Mouse (Mus musculus) midbrain, embryonic 14.5 days (tissue): ENCODE results near the gene Cd46. TPM values are rescaled to one million over a fixed set of nuclear protein-coding genes. Genes with fewer than 3 reads are reported as not detected.
A peak's percentile ranks its signal among the peaks of the same experiment; 100 is the strongest.

Experiments
- ATAC-seq: fragments of 200-750 bp; cut with Nextera tagmentation; 2 replicates; pipeline ENCODE4 v1.8.0; 2017; ENCODE audit warnings: moderate number of reproducible peaks, moderate library complexity; ENCODE audit not compliant: low FRiP score, low TSS enrichment
- DNase-seq: peaks from one replicate; pipeline ENCODE4 v3.0.0-alpha.2; 2015
- H3K27ac ChIP-seq: fragments of 300-500 bp; sonication (generic); replicated peaks from 2 replicates; pipeline ENCODE4 v1.5.1; 2014; ENCODE audit warnings: mild to moderate bottlenecking, low read depth, low read length, moderate library complexity
- H3K27me3 ChIP-seq: fragments of 300-500 bp; sonication (generic); 2 replicates; pipeline ENCODE4 v1.6.1; 2014; ENCODE audit warnings: low read length, control low read depth, mixed read lengths; ENCODE audit not compliant: control insufficient read depth, insufficient read depth
- H3K36me3 ChIP-seq: fragments of 300-500 bp; sonication (generic); 2 replicates; pipeline ENCODE4 v1.6.1; 2014; ENCODE audit warnings: low read length, control low read depth; ENCODE audit not compliant: control insufficient read depth, insufficient read depth
- H3K4me1 ChIP-seq: fragments of 300-500 bp; sonication (generic); 2 replicates; pipeline ENCODE4 v1.6.1; 2014; ENCODE audit warnings: mild to moderate bottlenecking, antibody characterized with exemption, low read length, control low read depth; ENCODE audit not compliant: control insufficient read depth, insufficient read depth
- H3K4me2 ChIP-seq: fragments of 300-500 bp; sonication (generic); 2 replicates; pipeline ENCODE4 v1.6.1; 2014; ENCODE audit warnings: mild to moderate bottlenecking, low read length, moderate library complexity
- H3K4me3 ChIP-seq: fragments of 300-500 bp; sonication (generic); replicated peaks from 2 replicates; pipeline ENCODE4 v1.5.1; 2014; ENCODE audit warnings: low read depth, low read length
- H3K9ac ChIP-seq: fragments of 300-500 bp; sonication (generic); replicated peaks from 2 replicates; pipeline ENCODE4 v1.6.1; 2014; ENCODE audit warnings: mild to moderate bottlenecking, low read length, moderate library complexity
- H3K9me3 ChIP-seq: fragments of 300-500 bp; sonication (generic); 2 replicates; pipeline ENCODE4 v1.6.1; 2016; ENCODE audit warnings: low read length, control low read depth, mixed read lengths; ENCODE audit not compliant: control insufficient read depth
- WGBS: fragments of 180-500 bp; shearing (Covaris S2); extraction: QIAGEN DNeasy Blood & Tissue Kit; methylation state at CpG from one replicate; pipeline ENCODE4 v1.1.7; 2014; 5-methylcytosine and 5-hydroxymethylcytosine counted together
- microRNA counts: library from miRNA; unstranded; fragments of <30 nt; microRNA quantifications from one replicate; lab custom pipeline; 2016
- microRNA-seq: library from miRNA; unstranded; fragments of <30 nt; microRNA quantifications from one replicate; pipeline ENCODE4, GENCODE M21; 2016
- polyA plus RNA-seq: library from polyadenylated mRNA; unstranded; fragments of >200 nt; fragmentation: Nextera tagmentation; extraction: Ambion mirVana; gene quantifications from 2 replicates; pipeline ENCODE4 v1.2.1, GENCODE M21; 2014

The Cd46 gene
- polyA plus RNA-seq, 1 experiment from 2014 or later: 1.8 TPM

GRCm38 (mm10) chr1:194994262-194994661, 97.8 kb downstream of the Cd46 start:
- Histone ChIP-seq H3K27ac (no peak overlapping the region), H3K4me2 (no peak overlapping the region), H3K27me3 (no peaks in the 10 kb centered on the region), H3K4me1 (no peaks in the 10 kb centered on the region), H3K9me3 (no peaks in the 10 kb centered on the region), H3K36me3 (no peaks in the 10 kb centered on the region), H3K4me3 (no peak overlapping the region), H3K9ac (no peak overlapping the region)
- DNase-seq: no peak
- 85% methylated on average over 5 of the region's 5 CpGs for WGBS
- no peak for ATAC-seq

- Histone ChIP-seq H3K4me3 (no peak overlapping the region), H3K27ac (no peak overlapping the region), H3K9me3 (no peaks in the 10 kb centered on the region), H3K27me3 (no peaks in the 10 kb centered on the region), H3K9ac (no peak overlapping the region), H3K36me3 (no peaks in the 10 kb centered on the region), H3K4me2 (no peak overlapping the region), H3K4me1 (no peaks in the 10 kb centered on the region)
- DNase-seq (no peak), ATAC-seq (no peak)
- 90% methylated on average over 1 of the region's 1 CpGs for WGBS
Measured at GRCm38 (mm10) chr1:194993409-194993988, 98.5 kb downstream of the Cd46 start.

GRCm38 (mm10) chr1:194992589-194993317, 99.3 kb downstream of the Cd46 start:
- ATAC-seq: no peak
- Histone ChIP-seq H3K36me3 (no peaks in the 10 kb centered on the region), H3K4me1 (no peaks in the 10 kb centered on the region), H3K9me3 (no peaks in the 10 kb centered on the region), H3K27ac (no peak overlapping the region), H3K27me3 (no peaks in the 10 kb centered on the region), H3K9ac (no peak overlapping the region), H3K4me2 (no peak overlapping the region), H3K4me3 (no peak overlapping the region)
- DNase-seq: no peak
- WGBS: 85% methylated on average over 5 of the region's 5 CpGs

- H3K9ac ChIP-seq: no peak overlapping the region
- H3K4me3 ChIP-seq: no peak overlapping the region
- H3K36me3 ChIP-seq: no peaks in the 10 kb centered on the region
- H3K27ac ChIP-seq: no peak overlapping the region
- no peak overlapping the region for H3K4me2 ChIP-seq
- H3K4me1 ChIP-seq: no peaks in the 10 kb centered on the region
- H3K27me3 ChIP-seq: no peaks in the 10 kb centered on the region
- no peak for ATAC-seq
- 99% methylated on average over 2 of the region's 2 CpGs for WGBS
- H3K9me3 ChIP-seq: no peaks in the 10 kb centered on the region
- DNase-seq: no peak
Measured at GRCm38 (mm10) chr1:194991654-194992053, 100.4 kb downstream of the Cd46 start.

GRCm38 (mm10) chr1:194990976-194991375, 101.1 kb downstream of the Cd46 start:
- H3K4me3 ChIP-seq: no peak overlapping the region
- H3K9me3 ChIP-seq: no peaks in the 10 kb centered on the region
- no peaks in the 10 kb centered on the region for H3K27me3 ChIP-seq
- H3K4me2 ChIP-seq: no peak overlapping the region
- 96% methylated on average over 2 of the region's 2 CpGs for WGBS
- DNase-seq: no peak
- no peak overlapping the region for H3K9ac ChIP-seq
- no peaks in the 10 kb centered on the region for H3K4me1 ChIP-seq
- H3K36me3 ChIP-seq: no peaks in the 10 kb centered on the region
- H3K27ac ChIP-seq: no peak overlapping the region
- ATAC-seq: no peak

GRCm38 (mm10) chr1:194989024-194989423, 103.0 kb downstream of the Cd46 start:
- DNase-seq: no peak
- H3K4me3 ChIP-seq: no peak overlapping the region
- H3K27me3 ChIP-seq: no peaks in the 10 kb centered on the region
- H3K27ac ChIP-seq: no peak overlapping the region
- no peaks in the 10 kb centered on the region for H3K4me1 ChIP-seq
- H3K9me3 ChIP-seq: no peaks in the 10 kb centered on the region
- WGBS: 93% methylated on average over 1 of the region's 1 CpGs
- no peaks in the 10 kb centered on the region for H3K36me3 ChIP-seq
- ATAC-seq: no peak
- H3K4me2 ChIP-seq: no peak overlapping the region
- H3K9ac ChIP-seq: no peak overlapping the region

MicroRNAs within 50 kb of the gene (microRNA counts, 519-probe panel; counts per million panel counts)
- microRNA mmu-miR-29b (lab: Ali Mortazavi, UCI): not detected
- microRNA mmu-miR-29c (lab: Ali Mortazavi, UCI): 5,108 counts per million, percentile 52 among the panel's probes with 10 or more counts

Small RNAs within 50 kb of the gene (microRNA-seq; reads per million reads assigned to microRNA genes)
- 3.1 reads per million, percentile 20 among the genes with 10 or more reads in this experiment for gene Mir29b-2
- gene Mir29c: 193 reads per million, percentile 62 among the genes with 10 or more reads in this experiment

Other genes with a start within 250 kb of the Cd46 start
- 15.8 and 34.8 TPM in 2 replicates for gene Cd34, start 153.4 kb downstream of the Cd46 start, polyA plus RNA-seq
- 32.1 and 35.9 TPM in 2 replicates for gene Cr1l, start 39.3 kb upstream of the Cd46 start, polyA plus RNA-seq
- 0.31 and 0.64 TPM in 2 replicates for gene Cr2, start 84.5 kb upstream of the Cd46 start, polyA plus RNA-seq